ENCODE assay signal across 23 mouse cellular contexts in genomic region chr9:13835256-13835655, GRCm38 (mm10). TPM values are rescaled to one million over a fixed set of nuclear protein-coding genes. Genes with fewer than 3 reads are reported as not detected.
A peak's percentile ranks its signal among the peaks of the same experiment; 100 is the strongest.
DNase-seq lines count a peak whose midpoint lies in the region; ATAC-seq and TF ChIP-seq lines count a peak whose summit lies in the region.
"Had no signal": no experiment of that assay in that cellular context is flagged by ENCODE, and none has a peak within 500 bp of the region (broad histone marks: within the 10 kb centered on the region; RNA-seq: fewer than 3 reads in every experiment).

No protein-coding gene starts in this region.

- no peak overlapping the region for H3K9ac ChIP-seq in MEL (ENCODE audit: control insufficient read depth, low read depth, low read length, poor library complexity, severe bottlenecking)
- H3K9ac ChIP-seq: limb, embryonic 15.5 days; midbrain, embryonic 12.5 days had no signal

- TF ChIP-seq POLR2A in MEL (IDR thresholded peaks at IDR 0.05; ENCODE audit: control insufficient read depth in 1 of 2, insufficient read depth in 1 of 2, low read depth in 1 of 2, low read length in 2 of 2, poor library complexity in 1 of 2): no peak; a peak in 1 of 4 replicates

- TF ChIP-seq RAD21 in MEL (IDR thresholded peaks at IDR 0.05; ENCODE audit: low read depth, low read length): no peak

- no peaks in the 10 kb centered on the region for H3K27me3 ChIP-seq in MEL (ENCODE audit: control insufficient read depth in 1 of 2, insufficient read depth in 2 of 2, low read length in 2 of 2)
- no peaks in the 10 kb centered on the region for H3K27me3 ChIP-seq in heart, embryonic 10.5 days (ENCODE audit: insufficient read depth, poor library complexity, severe bottlenecking)
- H3K27me3 ChIP-seq: limb, embryonic 15.5 days; midbrain, embryonic 12.5 days had no signal

- no peak for TF ChIP-seq CTCF in MEL (IDR thresholded peaks at IDR 0.05 in 2 of 3, conservative IDR thresholded peaks at IDR 0.05 in 1 of 3; ENCODE audit: control insufficient read depth in 1 of 3, insufficient read depth in 1 of 3, low read depth in 2 of 3, low read length in 3 of 3, poor library complexity in 1 of 3, severe bottlenecking in 1 of 3)

- 11% methylated on average over 3 of the region's 3 CpGs for WGBS in macrophage (ENCODE audit: missing documents)
- WGBS in heart, embryonic 10.5 days: 79% methylated on average over 3 of the region's 3 CpGs

- H3K4me3 ChIP-seq in MEL (ENCODE audit: control insufficient read depth in 1 of 2, insufficient read depth in 1 of 2, low read depth in 2 of 2, low read length in 2 of 2): no peak overlapping the region
- H3K4me3 ChIP-seq in macrophage (ENCODE audit: inconsistent target): no peak overlapping the region
- H3K4me3 ChIP-seq in heart, embryonic 10.5 days: no peak overlapping the region
- H3K4me3 ChIP-seq: gastrocnemius, adult 2 months; limb, embryonic 15.5 days; midbrain, embryonic 12.5 days had no signal

- peak; percentile 6 for DNase-seq in lung, postnatal 36 days
- DNase-seq in lung, postnatal 14 days: no peak
- DNase-seq in MEL (ENCODE audit: low read depth, low spot score): peak; percentile 93
- DNase-seq in heart, embryonic 10.5 days (ENCODE audit: low spot score): no peak
- no peak for DNase-seq in cerebellum, postnatal 4 days (ENCODE audit: low spot score in 2 of 2)
- DNase-seq: adrenal gland, adult 8-10 months; cerebellum, adult 2 months; cerebellum, postnatal 25 days; gastrocnemius, adult 2 months; heart, postnatal 10 days; kidney, adult 11 months; left cerebral cortex, postnatal 4 days; lung, adult 18-20 months; lung, postnatal 4 days; retina, postnatal 1 day; thymus, adult 18-20 months; thymus, postnatal 36 days had no signal

- no peak for ATAC-seq in erythroblast, adult 5-6 weeks (replicated peaks; ENCODE audit: low FRiP score, poor library complexity, severe bottlenecking)
- ATAC-seq: forebrain, embryonic 14.5 days had no signal

- peaks cover 13 to 36% of the 10 kb centered on the region in 2 experiments for H3K4me1 ChIP-seq in MEL (ENCODE audit: control insufficient read depth in 1 of 2, insufficient read depth in 2 of 2, low read length in 2 of 2)
- no peaks in the 10 kb centered on the region for H3K4me1 ChIP-seq in heart, embryonic 10.5 days
- H3K4me1 ChIP-seq: limb, embryonic 15.5 days; midbrain, embryonic 12.5 days had no signal

- no peaks in the 10 kb centered on the region for H3K9me3 ChIP-seq in MEL (replicated peaks; ENCODE audit: insufficient read depth, low read length)
- H3K9me3 ChIP-seq in heart, embryonic 10.5 days: no peaks in the 10 kb centered on the region
- H3K9me3 ChIP-seq: limb, embryonic 15.5 days; midbrain, embryonic 12.5 days had no signal

- TF ChIP-seq EP300 in MEL (IDR thresholded peaks at IDR 0.05; ENCODE audit: low read depth in 1 of 2, low read length in 2 of 2): no peak

- H3K36me3 ChIP-seq in MEL (ENCODE audit: control insufficient read depth in 1 of 2, insufficient read depth in 2 of 2, low read length in 2 of 2) (peaks cover 64 to 91% of the 10 kb centered on the region in 2 experiments), macrophage (ENCODE audit: inconsistent target) (peaks cover 72% of the 10 kb centered on the region)
- peaks cover 95% of the 10 kb centered on the region for H3K36me3 ChIP-seq in heart, embryonic 10.5 days

- H3K27ac ChIP-seq in MEL (ENCODE audit: control insufficient read depth, low read depth, low read length) (peak overlapping the region; percentile 63), macrophage (peak overlapping the region; percentile 80)
- no peak overlapping the region for H3K27ac ChIP-seq in heart, embryonic 10.5 days
- H3K27ac ChIP-seq: gastrocnemius, adult 2 months; kidney, postnatal 0 days; limb, embryonic 15.5 days; midbrain, embryonic 12.5 days had no signal

- H3K79me2 ChIP-seq in MEL (ENCODE audit: control insufficient read depth, insufficient read depth, low read length, poor library complexity): peaks cover 15% of the 10 kb centered on the region; the same call in 1 of the 2 replicates
- H3K79me2 ChIP-seq in macrophage (ENCODE audit: inconsistent target): peaks cover 89% of the 10 kb centered on the region

TF ChIP-seq in MEL, 35 proteins besides CTCF, POLR2A, EP300 and RAD21:
- peak; percentile 20; the same call in 1 of the 2 replicates for TF ChIP-seq TAL1 (IDR thresholded peaks at IDR 0.05; ENCODE audit: low read length)
- no peak for TF ChIP-seq HCFC1 (IDR thresholded peaks at IDR 0.05; ENCODE audit: low read depth, low read length)
- no peak for TF ChIP-seq ZNF384 (IDR thresholded peaks at IDR 0.05; ENCODE audit: low read depth, low read length)

RNA-seq across cellular contexts. Expression of gene Fam76b, which starts 7.7 kb away (rescaled TPM):
- total RNA-seq in MEL (2012; rRNA removed): 27.9 and 32.3 TPM in 2 replicates
- polyA plus RNA-seq in MEL (2012; ENCODE audit: insufficient read depth in 1 of 2, insufficient read length in 2 of 2, low read depth in 1 of 2, low replicate concordance in 2 of 2, missing spikeins in 1 of 2) (10 to 100 TPM; 39.2 to 43.8 TPM), macrophage (2018) (16.5 to 19.2 TPM (median 17.6 TPM) in 3 replicates)
- total RNA-seq in macrophage (2018; cell fraction: chromatin; rRNA removed): 100 to 1,000 TPM in 18 of 26 experiments, 10 to 100 TPM in 8; 58.5 to 185 (median 118) TPM
- total RNA-seq in macrophage (2018; cell fraction: cytosol; rRNA removed): 10 to 100 TPM in 20 of 26 experiments, 1 to 10 TPM in 6; 5.4 to 21.2 (median 13.2) TPM
- 100 to 1,000 TPM in 5 of 26 experiments, 10 to 100 TPM in 21; 41.4 to 127 (median 68.7) TPM for total RNA-seq in macrophage (2018; cell fraction: nucleus; rRNA removed)
- total RNA-seq in erythroblast, adult 5-6 weeks (2015; ENCODE audit: low replicate concordance): 37.3 and 38.9 TPM in 2 replicates
- total RNA-seq in erythroblast, adult 5-6 weeks (2017; ENCODE audit: low replicate concordance): 40.7 and 50.6 TPM in 2 replicates
- polyA plus RNA-seq in heart, embryonic 10.5 days (2016; fragmentation: Nextera tagmentation; extraction: Ambion mirVana): 14.2 and 18.9 TPM in 2 replicates

RNA-seq across cellular contexts. Expression of gene Cep57, which starts 8.3 kb away (rescaled TPM):
- 89.3 and 98.7 TPM in 2 replicates for total RNA-seq in MEL (2012; rRNA removed)
- polyA plus RNA-seq in MEL (2012; ENCODE audit: insufficient read depth in 1 of 2, insufficient read length in 2 of 2, low read depth in 1 of 2, low replicate concordance in 2 of 2, missing spikeins in 1 of 2): 100 to 1,000 TPM; 119 to 142 TPM
- 10 to 100 TPM; 18.2 to 78.5 (median 41.8) TPM for total RNA-seq in macrophage (2018; cell fraction: chromatin; rRNA removed)
- 10 to 100 TPM in 25 of 26 experiments, 1 to 10 TPM in 1; 8.5 to 18.5 (median 14.5) TPM for total RNA-seq in macrophage (2018; cell fraction: cytosol; rRNA removed)
- 10 to 100 TPM; 12.2 to 59.9 (median 26.7) TPM for total RNA-seq in macrophage (2018; cell fraction: nucleus; rRNA removed)
- 16.4 to 23.9 TPM (median 18.0 TPM) in 3 replicates for polyA plus RNA-seq in macrophage (2018)
- total RNA-seq in erythroblast, adult 5-6 weeks (2015; ENCODE audit: low replicate concordance): 22.7 and 26.3 TPM in 2 replicates
- total RNA-seq in erythroblast, adult 5-6 weeks (2017; ENCODE audit: low replicate concordance): 29.8 and 34.2 TPM in 2 replicates
- polyA plus RNA-seq in heart, embryonic 10.5 days (2016; fragmentation: Nextera tagmentation; extraction: Ambion mirVana): 40.1 and 49.2 TPM in 2 replicates

Comparison
In these comparisons a context has a peak if more than half of its experiments do, and no peak if none do; other contexts are left out.
1. DNase-seq: peak in lung, postnatal 36 days (single experiment) and MEL (single experiment); none in lung, postnatal 14 days (single experiment), heart, embryonic 10.5 days (single experiment) and cerebellum, postnatal 4 days (0 of 2).